Mouse (Mus musculus) c-Kit-positive CD71-positive TER-119-positive erythroid progenitor cells, embryonic 14.5 days (primary cell): ENCODE measurements around the gene Stk24.

ENCODE experiments used
- DNase-seq: peaks from one replicate; pipeline ENCODE4 v3.0.0-alpha.2; 2013; ENCODE audit warnings: low spot score

Stk24 gene

DNA sequence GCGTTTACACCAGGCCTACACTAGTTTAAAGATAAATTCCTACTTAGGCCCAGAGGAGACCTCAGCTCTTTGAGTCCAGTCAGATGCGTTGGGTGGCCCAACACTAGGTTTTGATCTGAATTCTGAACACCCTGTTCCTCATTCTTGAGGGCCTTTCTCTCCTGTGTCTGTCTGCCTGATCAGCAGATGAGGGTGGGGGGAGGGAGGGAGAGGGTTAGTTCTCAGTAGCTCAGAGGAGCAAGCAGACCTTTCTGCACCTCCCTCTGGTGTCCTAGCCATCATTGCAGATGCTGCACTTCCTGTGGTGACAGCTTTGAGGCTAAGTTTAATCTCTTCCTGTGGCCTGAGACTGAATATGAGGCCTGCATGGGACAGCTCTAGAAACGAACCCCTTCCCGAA is 117.2 kb downstream of the Stk24 start:
- no peak for DNase-seq

DNA sequence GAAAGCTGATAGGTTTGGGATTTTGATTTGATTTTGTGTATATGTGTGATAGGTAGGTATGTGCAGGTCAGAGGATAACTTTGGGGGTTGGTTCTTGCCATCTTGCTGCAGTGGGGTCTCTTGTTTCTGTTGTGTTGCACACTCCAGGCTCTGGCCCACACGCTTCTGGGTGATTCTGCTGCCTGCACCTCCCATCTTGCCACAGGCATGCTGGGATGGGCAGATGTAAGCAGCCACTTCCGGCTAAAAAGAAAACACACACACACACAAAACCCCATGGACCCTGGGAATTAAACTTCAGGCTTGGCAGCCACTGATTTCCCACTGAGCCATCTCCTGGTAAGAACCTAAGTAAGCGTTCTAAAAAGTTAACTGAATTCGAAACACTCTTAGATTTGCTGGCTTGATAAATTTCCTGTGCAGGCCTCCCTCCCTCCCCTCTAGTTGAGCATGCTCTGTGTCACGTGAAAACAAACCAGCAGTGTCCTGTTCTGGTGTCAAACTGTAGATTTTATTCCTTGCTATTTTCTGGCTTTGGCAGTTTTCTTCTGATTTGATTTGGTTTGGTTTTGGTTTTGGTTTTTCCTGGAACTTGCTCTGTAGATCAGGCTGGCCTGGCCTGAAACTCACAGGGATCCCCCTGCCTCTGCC is 118.5 kb downstream of the Stk24 start:
- no peak for DNase-seq

DNA sequence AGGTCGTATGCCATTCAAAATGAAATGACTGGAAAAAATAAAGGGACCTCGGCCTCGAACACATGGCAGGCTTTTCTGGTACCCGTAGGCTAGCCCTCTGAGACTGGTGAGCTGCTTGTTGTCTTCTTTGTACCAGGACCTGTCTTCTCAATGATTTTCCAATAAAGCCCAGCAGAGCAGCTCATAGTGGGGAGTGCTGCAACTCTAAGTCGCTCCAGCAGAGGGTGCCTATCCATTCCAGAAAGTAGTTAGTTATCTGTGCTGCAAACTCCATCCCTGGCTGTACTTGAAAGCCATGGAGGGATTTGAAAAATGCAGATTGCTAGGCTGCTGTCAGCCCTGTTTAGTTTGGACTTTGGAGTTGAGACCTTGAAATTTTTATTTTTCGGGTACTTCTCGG is 120.0 kb downstream of the Stk24 start:
- no peak for DNase-seq

DNA sequence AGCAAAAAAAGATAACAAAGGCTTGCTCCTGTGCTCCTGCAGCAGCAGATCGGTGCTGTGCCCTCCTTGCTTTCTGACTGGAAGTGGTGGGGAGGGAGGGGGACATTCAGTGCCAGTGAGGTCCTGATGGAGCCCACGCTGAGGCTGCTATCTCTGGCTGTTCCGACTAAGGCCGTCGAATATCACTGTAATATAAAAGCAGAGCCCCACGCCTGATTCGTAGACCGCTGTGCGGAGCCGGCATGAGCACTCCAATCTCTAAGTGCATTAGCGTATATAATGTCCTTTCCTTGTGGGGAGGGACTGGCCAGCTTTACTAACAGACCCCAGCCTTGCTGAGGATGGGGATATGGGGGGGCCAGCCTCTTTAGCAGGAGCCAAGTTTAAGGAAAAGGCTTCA is 120.5 kb downstream of the Stk24 start:
- DNase-seq: no peak

- DNase-seq: no peak
Observed at GRCm38 (mm10) chr14:121256896-121257295, 122.9 kb downstream of the Stk24 start.

DNA sequence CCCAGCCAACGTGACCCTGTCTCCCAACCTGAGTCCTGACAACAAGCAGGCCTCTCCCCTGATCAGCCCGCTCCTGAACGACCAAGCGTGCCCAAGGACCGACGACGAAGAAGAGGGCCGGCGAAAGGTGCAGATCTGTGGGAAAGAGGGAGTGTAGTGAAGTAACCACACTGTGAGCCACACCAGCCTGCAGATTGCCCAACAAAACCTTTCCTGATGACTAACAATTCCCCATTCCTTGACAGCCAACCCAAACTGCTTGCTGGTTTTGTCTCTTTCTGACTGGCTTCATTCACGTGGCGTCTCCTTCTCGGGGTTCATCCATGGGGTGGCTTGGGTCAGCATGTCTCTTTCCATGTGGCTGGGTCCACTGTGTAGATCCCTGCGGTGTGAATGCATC is 124.3 kb downstream of the Stk24 start:
- DNase-seq: no peak

GRCm38 (mm10) chr14:121254869-121255268 is 124.9 kb downstream of the Stk24 start:
- DNase-seq: no peak

DNA sequence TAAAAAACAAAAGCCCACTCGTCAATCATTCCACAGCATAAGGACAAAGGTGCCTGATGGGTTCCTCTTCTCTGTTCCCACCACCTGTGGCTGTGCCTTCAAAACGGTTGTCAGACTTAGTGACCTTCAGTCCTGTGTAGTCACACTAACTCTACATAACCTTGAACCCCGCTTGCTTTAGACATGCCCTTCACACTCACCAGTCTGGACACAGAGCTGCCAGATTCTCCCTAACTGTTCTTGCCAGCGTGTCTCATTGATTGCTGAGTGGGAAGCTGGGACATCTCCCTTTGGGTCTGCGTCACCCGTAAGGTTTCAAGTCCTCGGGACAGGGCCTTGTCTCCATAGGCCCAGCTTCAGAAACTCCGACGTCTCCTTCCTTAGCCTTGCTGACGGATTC is 127.3 kb downstream of the Stk24 start:
- DNase-seq: no peak

DNA sequence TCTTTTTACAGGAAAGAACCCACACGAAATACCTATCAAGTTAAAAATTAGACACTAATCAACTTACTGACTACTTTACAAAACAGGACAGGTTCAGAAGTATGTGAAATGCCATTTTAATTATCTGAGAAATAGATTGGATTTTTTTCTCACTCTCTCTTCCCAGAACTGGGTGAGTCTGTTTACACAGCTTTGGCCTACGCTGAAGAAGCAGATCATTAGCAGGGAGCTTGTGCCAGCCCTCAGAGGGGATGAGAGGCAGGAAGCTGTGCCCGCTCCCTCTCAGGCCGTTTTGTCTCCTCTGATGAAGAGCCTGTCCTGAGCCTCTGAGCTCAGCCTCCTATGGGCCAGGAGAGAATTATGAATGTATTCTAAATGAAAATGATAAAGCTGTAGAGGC is 128.1 kb downstream of the Stk24 start:
- DNase-seq: no peak

DNA sequence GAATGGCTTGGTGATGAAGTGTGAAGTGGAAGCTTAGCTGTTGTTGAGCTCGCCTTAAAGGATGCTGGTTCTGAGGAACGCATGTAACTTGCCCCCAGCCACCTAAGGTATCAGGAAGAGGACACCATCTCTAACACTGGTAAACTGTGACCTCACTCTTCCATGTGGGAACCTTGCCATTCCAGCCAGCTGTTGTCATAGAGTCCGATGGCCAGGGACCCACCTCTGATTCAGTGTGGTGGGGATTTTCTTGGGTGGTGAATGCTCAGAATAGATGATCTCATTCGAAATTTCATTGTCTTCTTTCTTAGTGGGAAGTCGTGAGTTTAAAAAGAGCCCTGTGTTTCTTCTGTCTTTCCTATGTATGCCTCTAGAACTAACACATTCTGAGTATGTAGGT is 128.7 kb downstream of the Stk24 start:
- no peak for DNase-seq

- no peak for DNase-seq
Observed at GRCm38 (mm10) chr14:121248346-121248745, 131.5 kb downstream of the Stk24 start.

DNA sequence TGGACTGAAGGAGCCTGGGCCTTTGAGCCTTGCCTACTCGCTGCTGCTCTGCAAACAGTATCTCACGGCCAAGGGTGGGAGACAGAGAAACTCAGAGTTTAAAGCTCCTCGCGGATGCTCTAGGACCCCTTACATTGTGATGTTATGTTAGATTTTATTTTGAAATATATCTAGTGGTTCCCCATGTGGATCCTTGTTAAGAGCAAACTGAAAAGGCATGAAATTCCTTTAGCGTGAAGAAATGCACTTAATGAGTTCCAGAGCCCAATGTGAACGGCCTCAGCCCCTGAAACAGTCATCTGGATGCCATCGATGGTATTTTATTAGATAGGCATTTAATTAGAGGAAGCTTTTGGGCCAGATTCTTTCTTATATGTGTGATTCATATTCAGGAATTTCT is 132.5 kb downstream of the Stk24 start:
- DNase-seq: no peak

GRCm38 (mm10) chr14:121246048-121246731 is 133.6 kb downstream of the Stk24 start:
- DNase-seq: no peak

- DNase-seq: no peak
Observed at GRCm38 (mm10) chr14:121244104-121244503, 135.7 kb downstream of the Stk24 start.

DNA sequence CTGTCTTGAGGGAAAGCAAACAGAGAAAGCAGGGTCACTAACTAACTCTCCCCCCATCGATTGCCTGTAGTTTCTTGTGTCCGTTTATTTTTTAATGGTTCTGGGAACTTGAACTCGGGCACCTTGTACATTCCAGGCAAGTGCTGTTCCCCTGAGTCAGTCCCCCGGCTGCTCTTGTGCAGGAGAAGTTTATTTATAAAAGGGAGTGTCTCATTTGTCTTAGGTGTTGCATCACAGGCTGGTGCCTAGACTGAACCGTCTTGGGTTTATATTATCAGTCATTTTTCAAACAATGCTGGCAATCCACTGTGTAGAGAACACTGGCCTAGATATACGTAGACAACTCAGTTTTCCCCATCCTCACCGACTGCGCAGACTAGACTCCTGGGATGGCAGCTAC is 140.4 kb downstream of the Stk24 start:
- DNase-seq: no peak

DNA sequence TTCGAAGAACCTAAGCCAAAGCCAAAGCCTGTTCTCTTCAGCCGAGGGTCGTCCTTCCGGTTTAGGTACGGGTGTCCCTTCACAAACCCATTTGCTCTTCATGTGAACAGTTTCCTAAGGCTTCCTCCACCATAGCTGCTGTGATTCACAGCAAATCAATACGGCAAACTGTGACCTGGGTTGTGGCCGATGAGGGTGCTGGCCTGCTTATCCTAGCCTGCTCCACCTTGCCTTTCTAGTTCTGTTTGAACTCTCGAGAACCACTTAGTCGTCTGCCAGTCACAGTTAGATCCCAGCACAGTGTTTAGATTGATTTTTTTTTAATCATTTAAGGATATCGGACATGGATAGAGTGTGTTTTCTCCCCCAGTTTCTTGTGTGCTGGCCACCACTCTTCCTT is 141.1 kb downstream of the Stk24 start:
- DNase-seq: no peak

GRCm38 (mm10) chr14:121236736-121237135 is 143.1 kb downstream of the Stk24 start:
- DNase-seq: no peak
